In the genomic region with DNA sequence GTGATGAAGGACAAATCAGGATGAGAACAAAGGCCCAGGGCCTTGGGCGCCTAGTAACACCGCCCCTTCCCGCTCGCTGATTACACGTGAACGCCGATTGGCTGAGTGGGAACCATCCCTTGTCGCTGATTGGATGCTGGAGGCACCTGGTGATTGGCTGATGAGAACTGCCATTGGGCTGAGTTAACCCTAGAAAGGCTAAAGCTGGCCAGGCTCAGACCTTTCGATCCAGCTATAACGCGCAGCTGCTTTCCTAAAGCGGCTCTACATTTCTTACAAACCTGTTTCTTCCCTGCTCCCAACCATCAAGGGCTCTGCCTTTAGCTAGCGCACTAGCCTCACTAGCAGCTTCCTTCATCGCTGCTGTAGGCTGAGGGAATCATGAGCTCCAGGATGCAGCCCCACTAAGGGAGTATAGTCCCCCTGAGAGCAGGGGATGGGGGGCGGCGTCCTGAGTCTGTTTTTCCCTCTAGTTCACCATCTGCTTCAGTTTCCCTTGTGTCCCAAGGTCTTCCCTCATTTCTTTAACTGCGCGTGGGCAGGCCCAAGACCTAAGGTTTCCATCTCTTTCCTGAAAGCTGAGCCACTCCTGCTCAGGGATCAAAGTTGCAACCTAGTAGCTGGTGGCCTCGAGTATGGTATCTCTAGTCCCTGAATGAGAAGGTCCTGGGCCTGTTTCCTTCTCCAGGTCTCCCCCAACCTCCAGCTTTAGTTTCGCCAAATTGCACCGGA, we compare ENCODE assay signal across 8 mouse cellular contexts. TPM values are rescaled to one million over a fixed set of nuclear protein-coding genes. Genes with fewer than 3 reads are reported as not detected.
DNase-seq lines count a peak whose midpoint lies in the region; ATAC-seq and TF ChIP-seq lines count a peak whose summit lies in the region.

No protein-coding gene starts in this region.

- ATAC-seq in forebrain, postnatal 0 days: peak; percentile 95
- peak; percentile 92 for ATAC-seq in lung, embryonic 15.5 days (ENCODE audit: borderline replicate concordance, extremely low read depth, low FRiP score, low TSS enrichment)

- TF ChIP-seq RAD21 in MEL (IDR thresholded peaks at IDR 0.05; ENCODE audit: low read depth, low read length): no peak

- peak overlapping the region; percentile 68 for H3K4me2 ChIP-seq in forebrain, postnatal 0 days (ENCODE audit: low read depth)
- H3K4me2 ChIP-seq in lung, embryonic 15.5 days: peak overlapping the region; percentile 98

- TF ChIP-seq EP300 in MEL (IDR thresholded peaks at IDR 0.05; ENCODE audit: low read depth in 1 of 2, low read length in 2 of 2): no peak

- H3K4me3 ChIP-seq in MEL (ENCODE audit: control insufficient read depth in 1 of 2, insufficient read depth in 1 of 2, low read depth in 2 of 2, low read length in 2 of 2): peak overlapping the region; percentile 64 to 90
- peak overlapping the region; percentile 75 for H3K4me3 ChIP-seq in cerebellum, adult 2 months (replicated peaks; ENCODE audit: insufficient read depth, low read depth, low read length)
- peak overlapping the region; percentile 81 for H3K4me3 ChIP-seq in forebrain, postnatal 0 days (ENCODE audit: low read depth, low read length)
- H3K4me3 ChIP-seq in lung, embryonic 15.5 days: peak overlapping the region; percentile 96

- no peaks in the 10 kb centered on the region for H3K27me3 ChIP-seq in MEL (ENCODE audit: control insufficient read depth in 1 of 2, insufficient read depth in 2 of 2, low read length in 2 of 2)
- no peaks in the 10 kb centered on the region for H3K27me3 ChIP-seq in cerebellum, adult 2 months (ENCODE audit: control insufficient read depth, insufficient read depth, low read length)
- H3K27me3 ChIP-seq in forebrain, postnatal 0 days (ENCODE audit: insufficient read depth, low read length): no peaks in the 10 kb centered on the region; the same call in 1 of the 2 replicates
- H3K27me3 ChIP-seq in lung, embryonic 15.5 days: no peaks in the 10 kb centered on the region

- peak in 1 of 2 experiments; percentile 48; a peak in 2 of 4 replicates for TF ChIP-seq POLR2A in MEL (IDR thresholded peaks at IDR 0.05; ENCODE audit: control insufficient read depth in 1 of 2, insufficient read depth in 1 of 2, low read depth in 1 of 2, low read length in 2 of 2, poor library complexity in 1 of 2)
- peak; percentile 75; the same call in 1 of the 2 replicates for TF ChIP-seq POLR2A in cerebellum, adult 2 months (IDR thresholded peaks at IDR 0.05; ENCODE audit: borderline replicate concordance, insufficient read depth, low read length)

- H3K27ac ChIP-seq in MEL (ENCODE audit: control insufficient read depth, low read depth, low read length): peak overlapping the region; percentile 53
- H3K27ac ChIP-seq in cerebellum, adult 2 months (ENCODE audit: insufficient read depth, low read length): peak overlapping the region; percentile 57
- peak overlapping the region; percentile 96 for H3K27ac ChIP-seq in forebrain, postnatal 0 days (ENCODE audit: low read depth, low read length)
- peak overlapping the region; percentile 91 for H3K27ac ChIP-seq in lung, embryonic 15.5 days

- H3K9ac ChIP-seq in MEL (ENCODE audit: control insufficient read depth, low read depth, low read length, poor library complexity, severe bottlenecking): peak overlapping the region; percentile 64
- peak overlapping the region; percentile 89 for H3K9ac ChIP-seq in forebrain, postnatal 0 days
- peak overlapping the region; percentile 83 for H3K9ac ChIP-seq in lung, embryonic 15.5 days

- peaks cover 0 to 8% of the 10 kb centered on the region in 2 experiments; a peak in 2 of 4 replicates for H3K36me3 ChIP-seq in MEL (ENCODE audit: control insufficient read depth in 1 of 2, insufficient read depth in 2 of 2, low read length in 2 of 2)
- peaks cover 15% of the 10 kb centered on the region for H3K36me3 ChIP-seq in forebrain, postnatal 0 days (ENCODE audit: insufficient read depth)
- peaks cover 19% of the 10 kb centered on the region; the same call in 1 of the 2 replicates for H3K36me3 ChIP-seq in lung, embryonic 15.5 days

- WGBS in cerebellum, adult 2 months: under 1% methylated on average over 21 of the region's 21 CpGs
- under 1% methylated on average over 21 of the region's 21 CpGs for WGBS in forebrain, postnatal 0 days
- under 1% methylated on average over 21 of the region's 21 CpGs for WGBS in lung, embryonic 15.5 days

- H3K4me1 ChIP-seq in MEL (ENCODE audit: control insufficient read depth in 1 of 2, insufficient read depth in 2 of 2, low read length in 2 of 2): peaks cover 0 to 17% of the 10 kb centered on the region in 2 experiments; a peak in 2 of 4 replicates
- peaks cover 19% of the 10 kb centered on the region; the same call in 1 of the 2 replicates for H3K4me1 ChIP-seq in cerebellum, adult 2 months (ENCODE audit: control insufficient read depth, insufficient read depth, low read length)
- H3K4me1 ChIP-seq in forebrain, postnatal 0 days (ENCODE audit: insufficient read depth): peaks cover 18% of the 10 kb centered on the region
- H3K4me1 ChIP-seq in lung, embryonic 15.5 days: peaks cover 23% of the 10 kb centered on the region

- no peaks in the 10 kb centered on the region for H3K79me2 ChIP-seq in MEL (ENCODE audit: control insufficient read depth, insufficient read depth, low read length, poor library complexity)

- H3K9me3 ChIP-seq in MEL (replicated peaks; ENCODE audit: insufficient read depth, low read length): no peaks in the 10 kb centered on the region
- no peaks in the 10 kb centered on the region for H3K9me3 ChIP-seq in forebrain, postnatal 0 days (ENCODE audit: low read length)
- H3K9me3 ChIP-seq in lung, embryonic 15.5 days: no peaks in the 10 kb centered on the region

- DNase-seq in MEL (ENCODE audit: low read depth, low spot score): peak; percentile 98
- peak; percentile 93 to 97 for DNase-seq in cerebellum, adult 2 months
- peak; percentile 99 for DNase-seq in forebrain, postnatal 0 days
- peak; percentile 93 for DNase-seq in heart, postnatal 4 days
- peak; percentile 94 to 95 for DNase-seq in layer of hippocampus, adult 8-10 months (ENCODE audit: low spot score in 2 of 2)
- DNase-seq in ovary, adult 18-20 months (ENCODE audit: low spot score): peak; percentile 94
- peak; percentile 95 for DNase-seq in thymus, postnatal 0 days (ENCODE audit: low spot score)

- TF ChIP-seq CTCF in MEL (IDR thresholded peaks at IDR 0.05 in 2 of 3, conservative IDR thresholded peaks at IDR 0.05 in 1 of 3; ENCODE audit: control insufficient read depth in 1 of 3, insufficient read depth in 1 of 3, low read depth in 2 of 3, low read length in 3 of 3, poor library complexity in 1 of 3, severe bottlenecking in 1 of 3): no peak
- no peak for TF ChIP-seq CTCF in cerebellum, adult 2 months (IDR thresholded peaks at IDR 0.05; ENCODE audit: borderline replicate concordance, insufficient read depth, low read depth, low read length)
- peak; percentile 0; the same call in 1 of the 2 replicates for TF ChIP-seq CTCF in forebrain, postnatal 0 days (IDR thresholded peaks at IDR 0.05; ENCODE audit: low read depth)

RNA-seq across cellular contexts. Expression of a gene that starts 3.0 kb away (rescaled TPM):
- 3.9 and 5.6 TPM in 2 replicates for total RNA-seq in MEL (2012; rRNA removed)
- polyA plus RNA-seq in MEL (2012; ENCODE audit: insufficient read depth in 1 of 2, insufficient read length in 2 of 2, low read depth in 1 of 2, low replicate concordance in 2 of 2, missing spikeins in 1 of 2): 10 to 100 TPM in 1 of 2 experiments, not detected in 1; 18.3 TPM
- polyA plus RNA-seq in cerebellum, adult 2 months (2012; rRNA removed): 183 and 193 TPM in 2 replicates
- total RNA-seq in forebrain, postnatal 0 days (2014; rRNA removed): 155 and 159 TPM in 2 replicates
- 99.0 and 110 TPM in 2 replicates for polyA plus RNA-seq in forebrain, postnatal 0 days (2015; fragmentation: Nextera tagmentation; extraction: Ambion mirVana)
- 10 to 100 TPM; 42.7 to 44.7 TPM for total RNA-seq in heart, postnatal 4 days (2021)
- total RNA-seq in layer of hippocampus, adult 8-10 months (2022): 100 to 1,000 TPM; 102 to 115 (median 106) TPM
- 103 and 116 TPM in 2 replicates for polyA plus RNA-seq in lung, embryonic 15.5 days (2015; fragmentation: Nextera tagmentation; extraction: Ambion mirVana)
- 65.7 and 65.9 TPM in 2 replicates for polyA plus RNA-seq in thymus, postnatal 0 days (2015; fragmentation: Nextera tagmentation; extraction: Ambion mirVana)

RNA-seq across cellular contexts. Expression of a gene that starts 3.1 kb away (rescaled TPM):
- 0.08 and 0.10 TPM in 2 replicates for total RNA-seq in MEL (2012; rRNA removed)
- polyA plus RNA-seq in MEL (2012; ENCODE audit: insufficient read depth in 1 of 2, insufficient read length in 2 of 2, low read depth in 1 of 2, low replicate concordance in 2 of 2, missing spikeins in 1 of 2): under 1 TPM in 1 of 2 experiments, not detected in 1; 0.08 TPM
- polyA plus RNA-seq in cerebellum, adult 2 months (2012; rRNA removed): 51.8 and 64.1 TPM in 2 replicates
- total RNA-seq in forebrain, postnatal 0 days (2014; rRNA removed): 2.2 and 4.5 TPM in 2 replicates
- polyA plus RNA-seq in forebrain, postnatal 0 days (2015; fragmentation: Nextera tagmentation; extraction: Ambion mirVana): 4.0 and 4.3 TPM in 2 replicates
- total RNA-seq in heart, postnatal 4 days (2021): 10 to 100 TPM; 13.3 to 15.2 TPM
- total RNA-seq in layer of hippocampus, adult 8-10 months (2022): 1 to 10 TPM; 1.8 to 2.8 (median 2.2) TPM
- polyA plus RNA-seq in lung, embryonic 15.5 days (2015; fragmentation: Nextera tagmentation; extraction: Ambion mirVana): 17.4 and 18.3 TPM in 2 replicates
- 17.6 and 18.0 TPM in 2 replicates for polyA plus RNA-seq in thymus, postnatal 0 days (2015; fragmentation: Nextera tagmentation; extraction: Ambion mirVana)

RNA-seq across cellular contexts. Expression of a gene that starts 22.2 kb away (rescaled TPM):
- total RNA-seq in MEL (2012; rRNA removed): not detected in 2 replicates
- not detected for polyA plus RNA-seq in MEL (2012; ENCODE audit: insufficient read depth in 1 of 2, insufficient read length in 2 of 2, low read depth in 1 of 2, low replicate concordance in 2 of 2, missing spikeins in 1 of 2)
- polyA plus RNA-seq in cerebellum, adult 2 months (2012; rRNA removed): 88.0 and 91.3 TPM in 2 replicates
- 106 and 113 TPM in 2 replicates for total RNA-seq in forebrain, postnatal 0 days (2014; rRNA removed)
- 162 and 169 TPM in 2 replicates for polyA plus RNA-seq in forebrain, postnatal 0 days (2015; fragmentation: Nextera tagmentation; extraction: Ambion mirVana)
- total RNA-seq in heart, postnatal 4 days (2021): 1 to 10 TPM in 1 of 2 experiments, under 1 TPM in 1; 0.34 to 1.5 TPM
- total RNA-seq in layer of hippocampus, adult 8-10 months (2022): 10 to 100 TPM; 68.1 to 83.4 (median 76.2) TPM
- 7.7 and 8.1 TPM in 2 replicates for polyA plus RNA-seq in lung, embryonic 15.5 days (2015; fragmentation: Nextera tagmentation; extraction: Ambion mirVana)
- 1.9 and 2.7 TPM in 2 replicates for polyA plus RNA-seq in thymus, postnatal 0 days (2015; fragmentation: Nextera tagmentation; extraction: Ambion mirVana)

RNA-seq across cellular contexts. Expression of a gene that starts 27.9 kb away (rescaled TPM):
- total RNA-seq in MEL (2012; rRNA removed): 36.7 and 41.0 TPM in 2 replicates
- 10 to 100 TPM in 1 of 2 experiments, not detected in 1; 78.4 TPM for polyA plus RNA-seq in MEL (2012; ENCODE audit: insufficient read depth in 1 of 2, insufficient read length in 2 of 2, low read depth in 1 of 2, low replicate concordance in 2 of 2, missing spikeins in 1 of 2)
- polyA plus RNA-seq in cerebellum, adult 2 months (2012; rRNA removed): 69.5 and 82.5 TPM in 2 replicates
- 65.1 and 74.5 TPM in 2 replicates for total RNA-seq in forebrain, postnatal 0 days (2014; rRNA removed)
- polyA plus RNA-seq in forebrain, postnatal 0 days (2015; fragmentation: Nextera tagmentation; extraction: Ambion mirVana): 93.2 and 99.0 TPM in 2 replicates
- total RNA-seq in heart, postnatal 4 days (2021): 10 to 100 TPM; 37.8 to 38.5 TPM
- 10 to 100 TPM; 44.1 to 55.6 (median 52.1) TPM for total RNA-seq in layer of hippocampus, adult 8-10 months (2022)
- polyA plus RNA-seq in lung, embryonic 15.5 days (2015; fragmentation: Nextera tagmentation; extraction: Ambion mirVana): 169 and 174 TPM in 2 replicates
- 117 and 129 TPM in 2 replicates for polyA plus RNA-seq in thymus, postnatal 0 days (2015; fragmentation: Nextera tagmentation; extraction: Ambion mirVana)

RNA-seq across cellular contexts. Expression of a gene that starts 31.7 kb away (rescaled TPM):
- 48.5 and 49.5 TPM in 2 replicates for total RNA-seq in MEL (2012; rRNA removed)
- 100 to 1,000 TPM in 1 of 2 experiments, not detected in 1; 116 TPM for polyA plus RNA-seq in MEL (2012; ENCODE audit: insufficient read depth in 1 of 2, insufficient read length in 2 of 2, low read depth in 1 of 2, low replicate concordance in 2 of 2, missing spikeins in 1 of 2)
- polyA plus RNA-seq in cerebellum, adult 2 months (2012; rRNA removed): 2.9 and 3.3 TPM in 2 replicates
- 4.7 and 5.9 TPM in 2 replicates for total RNA-seq in forebrain, postnatal 0 days (2014; rRNA removed)
- 4.5 and 4.6 TPM in 2 replicates for polyA plus RNA-seq in forebrain, postnatal 0 days (2015; fragmentation: Nextera tagmentation; extraction: Ambion mirVana)
- total RNA-seq in heart, postnatal 4 days (2021): 10 to 100 TPM; 13.3 to 14.8 TPM
- 1 to 10 TPM; 2.5 to 3.5 (median 2.7) TPM for total RNA-seq in layer of hippocampus, adult 8-10 months (2022)
- polyA plus RNA-seq in lung, embryonic 15.5 days (2015; fragmentation: Nextera tagmentation; extraction: Ambion mirVana): 31.4 and 32.4 TPM in 2 replicates
- polyA plus RNA-seq in thymus, postnatal 0 days (2015; fragmentation: Nextera tagmentation; extraction: Ambion mirVana): 18.0 and 18.5 TPM in 2 replicates

Comparison
In these comparisons a context has a peak if more than half of its experiments do, and no peak if none do; other contexts are left out.
1. Peak in every context shown above with its lines: DNase-seq, ATAC-seq, H3K4me3 ChIP-seq and H3K27ac ChIP-seq.